Mouse (Mus musculus) gastrocnemius, postnatal 14 days (tissue): ENCODE measurements around the gene Gm17545. TPM values are rescaled to one million over a fixed set of nuclear protein-coding genes. Genes with fewer than 3 reads are reported as not detected.

Experiments
- DNase-seq: peaks from one replicate; pipeline ENCODE4 v3.0.0; 2021; ENCODE audit warnings: mixed read lengths
- intact Hi-C: fragments of 180-260 bp; cut with DNase I; formaldehyde crosslinking; loops from one replicate; pipeline ENCODE4 v1.15.1; 2025; ENCODE audit warnings: low total_unique reads
- total RNA-seq, 2 experiments: library from RNA; stranded (reverse); gene quantifications; 2 replicates each; pipeline ENCODE4 v1.2.3; 2021

Gene Gm17545
- total RNA-seq, 2 experiments from 2014 or later = not detected

- no peak for DNase-seq
- intact Hi-C loops = no loop called here
Observed at GRCm38 (mm10) chr9:22483866-22484561, 29.9 kb downstream of the Gm17545 start.

DNA sequence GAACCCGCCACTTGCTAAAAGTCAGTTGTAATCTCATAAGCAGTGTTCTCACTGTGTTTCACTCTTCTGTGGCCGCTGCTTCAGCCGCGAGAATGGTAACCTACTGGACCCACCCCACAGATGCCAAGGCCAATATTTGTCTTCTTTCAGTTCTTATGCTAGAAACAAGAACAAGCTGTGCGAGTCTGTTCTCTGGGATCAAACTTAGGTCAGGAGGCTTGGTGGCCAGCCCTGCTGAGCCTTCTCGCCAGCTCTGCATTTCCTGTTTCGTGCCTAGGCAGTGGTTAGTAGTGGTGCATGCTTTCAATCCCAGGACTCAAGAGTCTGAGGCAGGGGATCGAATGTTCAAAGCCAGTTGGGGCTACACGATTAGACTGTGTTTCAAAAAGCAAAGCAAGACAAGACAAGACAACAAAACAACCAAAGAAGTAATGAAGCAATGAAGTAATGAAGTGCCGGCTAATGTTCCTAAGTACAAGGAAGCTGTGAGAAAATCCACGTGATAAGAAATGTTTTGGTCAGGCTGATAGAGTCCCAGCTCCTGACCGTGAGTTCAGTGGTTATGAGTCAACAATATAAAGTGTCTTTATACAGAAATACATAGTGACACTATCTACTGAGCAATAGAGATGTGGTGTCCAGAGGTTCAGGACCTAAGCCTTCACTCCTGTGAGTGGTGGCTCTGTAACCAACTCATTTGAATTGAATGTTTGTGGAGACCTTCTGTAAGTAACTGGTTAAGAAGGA is 30.6 kb downstream of the Gm17545 start:
- intact Hi-C loops = no loop called here
- DNase-seq = no peak

DNA sequence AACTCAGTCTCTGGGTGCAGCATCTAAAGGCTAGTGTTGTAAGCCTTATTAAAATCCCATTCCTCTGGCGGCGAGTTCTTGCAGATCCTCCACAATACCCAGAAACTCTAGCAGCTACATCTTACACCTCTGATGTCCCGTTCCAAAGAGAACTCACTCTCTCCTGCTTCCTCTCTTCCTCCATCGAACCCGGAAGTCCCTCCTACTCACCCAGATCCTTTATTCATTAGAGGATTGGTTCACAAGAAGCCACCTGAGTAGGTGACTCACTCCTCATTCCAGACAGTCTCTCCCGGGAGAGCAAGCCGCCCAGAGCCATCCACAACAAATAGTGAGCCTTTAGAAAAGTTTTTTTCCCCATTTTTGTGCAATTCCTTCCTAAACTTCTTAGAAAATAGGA is 32.1 kb downstream of the Gm17545 start:
- intact Hi-C loops = no loop called here
- DNase-seq = no peak

GRCm38 (mm10) chr9:22488963-22489362 is 34.9 kb downstream of the Gm17545 start:
- DNase-seq = no peak
- intact Hi-C loops = no loop called here

DNA sequence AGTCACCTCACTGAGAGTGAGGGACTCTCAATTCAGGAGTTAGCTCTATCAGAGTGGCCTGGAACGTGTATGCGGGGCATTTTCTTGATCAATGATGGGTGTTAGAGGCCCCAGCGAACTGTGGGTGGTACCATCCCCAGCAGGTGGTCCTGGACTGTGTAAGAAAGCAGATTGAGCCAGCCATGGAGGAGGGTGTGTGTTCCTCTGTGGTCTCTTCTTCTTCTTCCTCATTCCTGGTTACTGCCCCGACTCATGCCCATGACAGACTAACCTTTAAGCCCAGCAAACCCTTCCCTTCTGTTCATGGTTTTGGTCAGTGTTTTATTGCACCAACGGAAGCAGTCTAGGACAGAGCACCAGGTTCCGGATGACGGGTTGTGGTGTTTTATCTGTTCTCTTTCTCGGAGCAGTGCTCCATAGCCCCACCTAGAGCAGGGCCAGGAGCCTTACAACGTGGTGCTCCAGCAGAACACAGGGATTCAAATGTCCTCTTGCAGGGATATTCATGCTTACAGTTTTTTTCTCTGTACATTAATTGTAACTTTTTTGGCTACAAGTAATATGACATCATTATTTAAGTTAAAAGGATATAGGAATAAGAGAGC is 40.2 kb downstream of the Gm17545 start:
- intact Hi-C loops = no loop called here
- DNase-seq = no peak

- no peak for DNase-seq
- intact Hi-C loops = no loop called here
Observed at GRCm38 (mm10) chr9:22495133-22495532, 41.0 kb downstream of the Gm17545 start.

- intact Hi-C loops = no loop called here
Observed at GRCm38 (mm10) chr9:22497021-22497767, 43.1 kb downstream of the Gm17545 start.

GRCm38 (mm10) chr9:22502972-22503371 is 48.9 kb downstream of the Gm17545 start:
- no peak for DNase-seq
- intact Hi-C loops = no loop called here

More at GRCm38 (mm10) chr9:22497021-22497767, 43.1 kb downstream of the Gm17545 start:
- no peak for DNase-seq

GRCm38 (mm10) chr9:22503581-22503980 is 49.5 kb downstream of the Gm17545 start:
- intact Hi-C loops = no loop called here
- no peak for DNase-seq

DNA sequence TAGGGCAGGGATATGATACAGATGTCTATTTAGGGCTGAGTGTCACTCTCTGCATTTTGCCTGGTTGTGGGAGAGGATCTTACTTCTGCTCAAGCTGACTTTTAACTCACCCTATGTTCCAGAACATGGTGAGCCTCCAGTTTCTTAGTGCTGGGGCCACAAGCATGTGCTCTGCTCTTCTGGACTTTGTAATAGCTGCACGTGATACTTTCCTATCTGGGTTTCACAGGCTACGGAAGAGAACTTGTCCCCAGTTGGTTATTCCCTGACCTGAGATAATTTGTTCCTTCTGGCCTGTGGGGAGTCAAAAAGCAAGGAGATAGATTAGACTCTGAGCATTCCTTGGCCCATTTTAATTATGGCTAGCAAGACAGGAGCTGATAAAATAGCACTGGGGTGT is 51.5 kb downstream of the Gm17545 start:
- intact Hi-C loops = no loop called here

More for the DNA sequence above, 51.5 kb downstream of the Gm17545 start:
- DNase-seq = no peak

Other genes starting within 250 kb of the Gm17545 start
- gene Zfp809, start 228.6 kb upstream of the Gm17545 start, total RNA-seq = 1 to 10 TPM; 7.8 TPM
- under 1 TPM in 1 of 2 experiments, not detected in 1; 0.08 TPM for gene Zfp599, start 194.4 kb upstream of the Gm17545 start, total RNA-seq
- 1 to 10 TPM; 1.4 to 1.6 TPM for gene Zfp810, start 146.6 kb upstream of the Gm17545 start, total RNA-seq
- 1 to 10 TPM; 4.9 to 5.1 TPM for gene Anln, start 65.1 kb upstream of the Gm17545 start, total RNA-seq
- gene 9530077C05Rik, start 42.8 kb upstream of the Gm17545 start, total RNA-seq = under 1 TPM; 0.33 to 0.39 TPM
- 10 to 100 TPM; 19.5 to 23.6 TPM for gene Rp9, start 15.5 kb downstream of the Gm17545 start, total RNA-seq
- 1 to 10 TPM; 8.2 to 9.4 TPM for gene Bbs9, start 21.4 kb downstream of the Gm17545 start, total RNA-seq